Mouse (Mus musculus) adrenal gland, postnatal 4 days (tissue): ENCODE measurements at regions not wholly inside any gene's neighbourhood (a gene's known extent, or its start where the extent isn't known, plus 50 kb on each side); places are given as distances from the start of the nearest gene placed in this dataset.

Source experiments
- DNase-seq, 2 experiments: peaks; one replicate each; pipeline ENCODE4 v3.0.0; 2021 to 2022; ENCODE audit warnings: low spot score in 2 of 2, mixed read lengths in 2 of 2

DNA sequence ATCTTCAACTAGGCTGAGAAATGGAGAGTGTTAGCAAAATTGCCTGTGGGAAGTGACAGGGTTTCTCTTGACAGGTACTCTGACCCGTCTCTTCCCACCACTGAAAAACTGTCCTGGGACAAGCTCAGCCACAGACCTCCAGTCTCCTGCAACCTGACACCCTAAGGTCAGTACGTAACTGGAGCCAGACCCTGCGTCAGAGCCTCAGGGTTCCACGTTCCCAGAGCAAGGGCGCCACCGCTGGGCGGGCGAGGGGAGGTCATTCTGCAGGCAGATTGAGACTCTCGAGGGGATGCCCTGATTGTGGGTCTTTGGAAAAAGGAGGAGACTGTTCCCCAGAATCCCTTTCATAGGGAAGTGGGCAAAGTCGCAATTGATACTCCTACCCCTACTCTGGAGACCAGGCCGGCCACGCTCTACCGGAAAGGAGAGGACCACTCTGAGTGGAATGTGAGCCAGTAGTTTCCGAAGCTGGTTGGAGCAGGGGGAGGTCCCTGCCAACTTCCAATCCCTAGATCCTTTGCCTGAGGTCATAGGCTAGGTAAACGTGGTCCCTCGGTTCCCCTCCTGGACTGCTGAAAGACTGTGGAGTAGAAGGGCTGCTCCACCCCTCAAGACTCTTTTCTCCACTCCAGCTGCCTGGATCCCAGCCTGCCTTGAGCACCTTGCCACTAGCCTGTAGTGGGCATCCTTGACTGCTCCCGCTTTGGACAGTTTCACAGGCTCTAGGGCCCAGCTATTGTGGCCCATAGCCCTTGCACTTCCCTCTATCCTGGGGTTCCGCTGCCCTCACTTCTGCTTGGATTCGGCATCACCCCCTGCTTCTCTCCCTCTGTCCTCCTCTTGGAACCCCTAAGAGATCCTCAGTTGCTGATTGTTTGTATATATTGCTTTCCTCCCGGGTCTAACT is 61.0 kb upstream of the Lpcat1 start:
- DNase-seq: peak; percentile 20 to 24

DNA sequence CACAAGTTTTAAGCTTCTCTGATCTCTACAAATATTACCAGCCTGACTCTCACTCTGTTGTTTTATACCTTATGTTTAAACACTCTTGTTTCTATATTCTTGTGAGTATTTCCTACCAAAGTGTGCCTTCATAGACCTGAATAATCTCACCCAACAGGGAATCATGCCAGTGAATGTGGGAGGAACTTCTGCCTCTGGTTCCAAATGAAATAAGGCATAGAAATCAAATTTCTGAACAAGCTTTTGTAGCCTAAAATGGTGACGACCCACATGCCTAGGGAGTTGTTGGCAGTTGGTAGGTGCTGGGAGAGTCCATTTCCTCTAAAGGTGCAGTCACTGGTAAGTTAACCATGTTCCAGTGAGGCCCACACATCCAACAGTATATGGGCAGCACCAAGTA is 66.1 kb upstream of the Lpcat1 start:
- no peak for DNase-seq

DNA sequence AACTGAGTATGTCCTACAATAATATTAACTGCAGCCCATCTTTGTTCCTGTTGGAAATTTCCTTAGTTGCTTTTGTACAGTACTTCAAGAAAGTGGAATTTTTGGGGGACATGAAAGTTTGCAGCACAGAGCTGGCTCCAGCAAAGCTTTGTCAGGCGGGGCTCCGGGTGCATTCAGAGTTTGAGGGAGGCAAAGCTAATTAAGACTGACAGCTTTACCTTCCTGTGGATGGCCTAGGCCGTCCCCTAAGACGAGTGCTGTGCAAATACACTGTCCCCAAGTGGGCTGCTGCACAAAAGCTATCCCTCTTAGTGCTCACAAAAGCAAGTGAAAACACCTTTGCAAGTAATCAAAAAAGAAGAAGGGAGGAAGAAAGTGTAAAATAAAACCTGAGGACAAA is 68.7 kb upstream of the Ndufs6 start:
- DNase-seq: no peak

DNA sequence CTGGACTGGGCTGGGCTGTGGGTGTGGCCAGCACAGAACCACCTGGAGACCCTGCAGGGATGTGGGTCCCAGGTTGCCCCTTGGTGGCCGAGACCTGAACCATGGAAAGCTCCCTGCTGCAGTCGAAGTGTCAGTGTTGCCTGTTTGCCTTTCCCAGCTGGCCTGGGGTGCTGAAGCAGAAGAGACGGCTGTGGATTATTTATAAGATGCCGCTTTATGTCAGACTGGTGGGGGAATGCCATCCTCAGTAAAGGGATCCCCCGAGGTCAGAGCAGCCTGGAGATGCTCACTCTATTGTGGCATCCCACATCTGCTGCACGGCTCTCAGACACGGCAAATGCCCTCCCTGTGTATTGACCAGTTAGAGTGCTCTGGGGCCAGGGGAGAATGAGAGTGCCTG is 67.5 kb upstream of the Ndufs6 start:
- DNase-seq: no peak

DNA sequence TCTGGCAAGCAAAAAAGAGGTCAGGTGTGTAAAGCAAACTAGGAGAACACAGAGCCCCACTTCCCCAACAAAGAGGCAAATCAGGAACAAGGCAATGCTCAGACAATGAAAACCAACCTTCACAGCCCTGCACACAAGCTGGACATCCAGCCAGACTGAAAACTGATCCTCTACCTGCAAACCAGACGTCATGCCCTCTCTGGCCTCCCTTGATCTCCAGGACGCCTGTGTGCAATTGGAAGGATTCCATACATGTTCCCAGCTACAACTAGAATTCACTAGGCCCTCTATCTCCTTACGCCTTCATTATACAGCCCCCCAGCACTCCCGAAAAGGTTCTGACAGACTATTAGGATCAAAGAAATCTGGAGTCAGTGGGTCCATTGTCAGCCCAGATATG is 60.7 kb upstream of the Ndufs6 start:
- DNase-seq: no peak

DNA sequence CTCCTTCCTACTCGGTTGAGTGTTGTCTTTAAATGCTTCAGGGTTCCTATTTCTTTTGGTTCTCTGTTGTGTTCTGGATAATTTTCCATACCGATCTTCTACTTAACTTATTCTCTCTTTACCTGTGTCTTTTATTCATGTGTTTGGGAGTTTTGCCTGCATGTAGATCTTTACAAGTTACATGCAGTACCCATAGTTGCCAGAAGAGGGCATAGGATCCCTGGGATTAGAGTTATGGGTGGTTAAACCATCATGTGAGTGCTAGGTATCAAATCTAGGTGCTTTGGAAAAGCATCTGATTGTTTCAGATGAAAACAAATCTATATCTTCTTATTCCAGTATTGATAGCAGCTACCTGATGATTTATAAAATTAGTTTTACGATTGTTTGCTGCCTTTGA is 55.2 kb upstream of the Ndufs6 start:
- DNase-seq: no peak
